Mouse (Mus musculus) liver, adult (tissue): Measurements from ENCODE around the gene A4galt.

Experiments used
- GATA4 ChIP-seq: IDR thresholded peaks from 2 replicates; pipeline ENCODE4 v1.6.1; 2014; ENCODE audit warnings: mild to moderate bottlenecking, low read length; ENCODE audit not compliant: insufficient replicate concordance

Gene A4galt

DNA sequence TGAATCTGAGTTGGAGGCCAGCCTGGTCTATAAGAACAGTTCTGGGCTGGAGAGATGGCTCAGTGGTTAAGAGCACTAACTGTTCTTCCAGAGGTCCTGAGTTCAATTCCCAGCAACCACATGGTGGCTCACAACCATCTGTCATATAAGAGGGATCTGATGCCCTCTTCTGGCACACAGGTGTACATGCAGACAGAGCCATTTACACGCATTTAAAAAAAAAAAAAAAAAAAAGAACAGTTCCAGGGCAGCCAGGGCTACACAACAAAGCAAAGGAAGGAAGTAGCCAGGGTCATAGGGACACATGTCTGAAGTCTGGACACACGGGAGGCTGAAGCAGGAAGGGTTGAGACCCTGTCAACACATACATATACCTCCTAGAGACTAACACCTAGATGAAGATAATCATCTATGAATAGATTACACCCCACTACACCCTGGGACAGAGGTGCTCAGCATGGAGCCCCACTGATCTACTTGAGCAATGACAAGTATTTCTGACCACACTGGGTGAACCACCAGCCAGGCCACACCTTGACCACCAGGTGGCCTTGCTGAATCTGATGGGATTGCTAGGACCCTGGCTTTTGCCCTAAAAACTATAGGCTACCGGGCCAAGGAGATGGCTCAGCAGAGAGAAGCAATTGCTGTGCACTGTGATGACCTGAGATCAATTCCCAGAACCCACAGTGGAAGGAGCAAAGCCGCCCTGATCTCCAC, 9.5 kb downstream of the A4galt start:
- no peak for TF ChIP-seq GATA4

DNA sequence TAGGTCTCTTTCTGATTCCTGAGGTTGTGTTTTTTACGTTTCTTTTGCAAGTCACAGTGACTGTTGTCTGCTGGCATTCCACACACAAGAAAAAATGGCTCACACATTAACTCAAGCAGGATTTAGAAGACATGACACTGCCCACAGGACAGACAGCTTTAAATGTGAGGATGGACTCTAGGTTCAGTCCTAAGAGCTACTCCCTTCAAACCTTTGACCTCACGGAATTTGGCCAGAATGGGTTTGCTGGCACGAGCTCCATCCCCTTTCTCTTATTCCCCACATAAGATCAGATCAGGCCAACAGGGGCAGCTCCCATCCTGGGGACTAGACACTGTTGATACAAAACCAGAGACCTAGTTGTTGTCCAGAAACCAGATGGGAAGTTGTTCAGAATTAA, 10.1 kb downstream of the A4galt start:
- no peak for TF ChIP-seq GATA4

- no peak for TF ChIP-seq GATA4
Observed at GRCm38 (mm10) chr15:83237460-83238243, 13.9 kb downstream of the A4galt start.

- no peak for TF ChIP-seq GATA4
Observed at GRCm38 (mm10) chr15:83236824-83237223, 14.8 kb downstream of the A4galt start.

DNA sequence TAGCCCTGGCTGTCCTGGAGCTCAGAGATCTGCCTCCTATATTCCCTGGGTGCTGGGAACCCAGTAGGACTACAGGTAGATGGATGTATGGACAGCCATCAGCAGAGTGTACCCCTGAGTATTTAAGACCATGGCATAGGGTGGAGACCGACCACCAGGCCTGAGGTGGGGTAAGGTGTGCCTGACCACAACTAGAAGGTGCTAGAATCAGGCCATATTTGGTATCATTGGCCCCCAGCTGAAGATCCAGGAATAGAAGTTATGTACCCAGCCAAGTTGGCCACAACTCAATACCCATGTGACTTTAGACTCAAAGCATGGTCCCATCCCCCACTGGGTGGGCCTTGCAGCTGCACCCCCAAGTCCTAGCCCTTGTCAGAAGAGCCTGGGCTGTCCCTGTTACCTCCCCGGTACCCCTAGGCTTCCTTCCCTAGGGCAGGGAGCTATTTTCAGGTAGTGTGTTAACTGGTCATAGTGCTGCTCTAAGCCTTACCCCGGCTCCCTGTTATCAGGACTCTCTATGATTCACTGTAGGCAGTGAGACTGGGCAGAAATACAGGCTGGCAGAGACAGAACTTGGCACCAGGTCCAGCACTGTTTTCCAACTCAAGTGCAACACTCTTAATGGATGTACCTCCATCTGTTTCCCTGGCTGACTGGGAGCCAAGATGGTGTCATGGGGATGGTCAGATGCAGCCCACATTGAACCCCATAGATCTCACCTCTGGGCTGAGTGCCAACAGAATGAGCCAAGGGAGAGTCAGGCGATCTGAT, 18.2 kb downstream of the A4galt start:
- TF ChIP-seq GATA4, result no peak

- no peak for TF ChIP-seq GATA4
Observed at GRCm38 (mm10) chr15:83227559-83227958, 24.0 kb downstream of the A4galt start.

DNA sequence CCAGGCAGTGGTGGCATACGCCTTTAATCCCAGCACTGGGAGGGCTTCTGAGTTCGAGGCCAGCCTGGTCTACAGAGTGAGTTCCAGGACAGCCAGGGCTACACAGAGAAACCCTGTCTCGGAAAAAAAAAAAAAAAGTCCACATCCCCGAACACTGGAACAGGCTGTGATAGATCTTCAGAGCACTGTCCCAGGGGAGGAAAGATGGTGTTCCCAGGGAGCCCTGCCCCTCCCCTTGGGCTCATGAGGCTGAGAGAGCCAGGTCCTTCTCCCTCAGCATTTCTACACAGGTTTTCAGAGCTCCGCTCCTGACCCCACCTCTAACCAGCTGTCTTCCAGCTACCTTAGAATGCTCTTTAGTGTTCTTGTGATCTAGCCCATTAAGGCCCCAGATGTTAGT, 24.7 kb downstream of the A4galt start:
- TF ChIP-seq GATA4, result no peak

- TF ChIP-seq GATA4, result no peak
Observed at GRCm38 (mm10) chr15:83226066-83226834, 25.3 kb downstream of the A4galt start.

- TF ChIP-seq GATA4, result no peak
Observed at GRCm38 (mm10) chr15:83224136-83224766, 27.3 kb downstream of the A4galt start.

- TF ChIP-seq GATA4, result peak; percentile 19; the same call in 1 of the 2 replicates
Observed at GRCm38 (mm10) chr15:83223208-83223962, 28.2 kb downstream of the A4galt start.

- no peak for TF ChIP-seq GATA4
Observed at GRCm38 (mm10) chr15:83221721-83222120, 29.9 kb downstream of the A4galt start.

DNA sequence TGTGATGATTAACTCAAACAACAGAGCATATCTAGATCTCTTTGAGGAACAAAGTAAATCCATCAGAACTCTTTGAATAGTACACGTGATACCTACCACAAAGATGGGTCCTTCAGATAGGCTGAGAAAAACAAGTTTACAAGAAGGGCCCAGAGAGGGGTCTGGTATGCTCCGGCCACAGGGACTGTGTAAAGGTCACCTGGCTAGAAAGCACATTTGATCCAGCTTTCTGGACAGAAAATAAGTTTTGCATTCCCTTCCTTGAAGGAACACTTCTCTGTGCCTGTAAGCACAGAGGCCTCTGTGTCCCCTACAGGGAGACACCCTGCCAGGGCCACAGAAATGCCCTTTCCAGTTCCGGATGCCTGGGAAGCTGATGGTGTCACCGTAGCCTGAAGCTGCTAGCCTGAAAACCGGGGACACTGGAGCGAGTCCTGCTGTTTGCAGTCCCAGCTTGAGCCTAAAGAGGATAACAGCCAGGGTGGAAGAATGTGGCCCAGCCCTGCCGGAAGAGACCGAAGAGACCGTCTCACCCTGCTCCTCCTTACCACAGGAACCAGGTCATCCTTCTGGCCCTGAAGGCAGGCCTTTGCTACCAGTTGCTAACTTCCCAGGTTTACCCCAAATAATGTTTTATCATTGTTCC, 31.1 kb downstream of the A4galt start:
- TF ChIP-seq GATA4, result no peak
